Mouse (Mus musculus) CH12.LX (cell line): ENCODE measurements around the gene Extl1.

Experiments used
- CTCF ChIP-seq, 2 experiments: IDR thresholded peaks in 1 of 2; conservative IDR thresholded peaks in 1 of 2; 2 replicates each; pipeline ENCODE4 v1.5.1; 2011 to 2012; ENCODE audit warnings: low read depth in 2 of 2, low read length in 2 of 2, improper control_type of control experiment in 1 of 2, inconsistent platforms in 1 of 2, mild to moderate bottlenecking in 1 of 2, moderate library complexity in 1 of 2
- HCFC1 ChIP-seq: IDR thresholded peaks from 2 replicates; pipeline ENCODE4 v1.6.1; 2012; ENCODE audit warnings: low read depth, mild to moderate bottlenecking, inconsistent platforms, low read length, improper control_type of control experiment
- JUN ChIP-seq: IDR thresholded peaks from 2 replicates; pipeline ENCODE4 v1.6.1; 2011; ENCODE audit warnings: low read depth, mild to moderate bottlenecking, low read length, improper control_type of control experiment, moderate library complexity; ENCODE audit not compliant: insufficient read depth
- UBTF ChIP-seq: IDR thresholded peaks from 2 replicates; pipeline ENCODE4 v1.6.1; 2012; ENCODE audit warnings: low read depth, mild to moderate bottlenecking, inconsistent platforms, low read length, improper control_type of control experiment, moderate library complexity

DNA sequence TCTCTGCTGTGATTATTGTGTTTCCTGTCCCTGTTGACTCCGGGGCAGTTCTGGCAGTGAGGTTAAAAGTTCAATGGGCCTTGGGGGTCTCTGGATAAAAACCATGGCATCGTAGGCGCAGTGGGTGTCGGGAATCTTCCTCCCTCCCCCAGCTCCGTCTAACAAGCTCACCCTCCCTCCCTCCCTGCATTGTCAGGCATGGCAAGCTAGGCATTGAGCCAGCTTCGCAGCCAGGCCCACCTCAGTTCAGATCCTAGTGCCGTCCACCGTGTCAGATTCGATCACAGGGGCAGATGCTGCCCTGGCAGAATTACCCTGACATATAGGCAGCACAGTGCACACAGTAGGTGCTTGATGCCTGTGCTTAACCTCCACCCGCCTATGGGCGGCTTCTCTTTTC is 38.3 kb upstream of the Extl1 start:
- TF ChIP-seq CTCF (conservative IDR thresholded peaks at IDR 0.05 in 1 of 2, IDR thresholded peaks at IDR 0.05 in 1 of 2; ENCODE audit: low read depth in 2 of 2, low read length in 2 of 2) (no peak), UBTF (no peak), HCFC1 (no peak), JUN (no peak)
